Mouse (Mus musculus) adrenal gland, postnatal 10 days (tissue): ENCODE measurements around the gene Csad. TPM values are rescaled to one million over a fixed set of nuclear protein-coding genes. Genes with fewer than 3 reads are reported as not detected.
"Not testable (repeated sequence)": the region's sequence is repeated elsewhere in the genome, so short reads cannot be mapped to it uniquely, and the experiment has no call there.

ENCODE experiments used
- DNase-seq: peaks from one replicate; pipeline ENCODE4 v3.0.0; 2021; ENCODE audit warnings: mixed read lengths
- total RNA-seq, 2 experiments: library from RNA; stranded (reverse); gene quantifications; 2 replicates each; pipeline ENCODE4 v1.2.3; 2021

Csad gene
- total RNA-seq, 2 experiments from 2014 or later = 155 to 156 TPM

GRCm38 (mm10) chr15:102235371-102236027 lies 31.0 kb upstream of the Csad start:
- no peak for DNase-seq

- no peak for DNase-seq
These were observed 29.4 kb upstream of the Csad start for GRCm38 (mm10) chr15:102233896-102234295.

- no peak for DNase-seq
These were observed 28.2 kb upstream of the Csad start for GRCm38 (mm10) chr15:102232764-102233163.

GRCm38 (mm10) chr15:102231748-102232147 lies 27.2 kb upstream of the Csad start, which contains the start of gene Itgb7:
Gene Itgb7, minus strand, starts transcription at chr15:102231944.
- DNase-seq = no peak

- DNase-seq = no peak
These were observed 26.1 kb upstream of the Csad start for GRCm38 (mm10) chr15:102230408-102231321.

- DNase-seq = not testable (repeated sequence)
These were observed 21.1 kb upstream of the Csad start for GRCm38 (mm10) chr15:102225619-102226018.

- DNase-seq = no peak
These were observed 20.6 kb upstream of the Csad start for GRCm38 (mm10) chr15:102224992-102225617.

GRCm38 (mm10) chr15:102224186-102224991 lies 19.9 kb upstream of the Csad start:
- DNase-seq = peak; percentile 89

GRCm38 (mm10) chr15:102222386-102222785 lies 17.9 kb upstream of the Csad start:
- DNase-seq = no peak

- DNase-seq = no peak
These were observed 12.8 kb upstream of the Csad start for GRCm38 (mm10) chr15:102217325-102217724.

GRCm38 (mm10) chr15:102216459-102217228 lies 12.1 kb upstream of the Csad start:
- DNase-seq = no peak

- no peak for DNase-seq
These were observed 11.1 kb upstream of the Csad start for GRCm38 (mm10) chr15:102215624-102216023.

- DNase-seq = no peak
These were observed 9.6 kb upstream of the Csad start for GRCm38 (mm10) chr15:102214132-102214531.

GRCm38 (mm10) chr15:102211895-102212294 lies 7.4 kb upstream of the Csad start:
- DNase-seq = no peak

GRCm38 (mm10) chr15:102210816-102211215 lies 6.3 kb upstream of the Csad start:
- no peak for DNase-seq

- no peak for DNase-seq
These were observed 4.6 kb upstream of the Csad start for GRCm38 (mm10) chr15:102209114-102209513.

- DNase-seq = no peak
These were observed 3.6 kb upstream of the Csad start for GRCm38 (mm10) chr15:102208092-102208561.

GRCm38 (mm10) chr15:102207351-102207750 lies 2.8 kb upstream of the Csad start:
- no peak for DNase-seq

GRCm38 (mm10) chr15:102205779-102206178 lies 1.3 kb upstream of the Csad start:
- DNase-seq = peak; percentile 45

- peak; percentile 84 for DNase-seq
These were observed 616 bp downstream of the Csad start for GRCm38 (mm10) chr15:102203835-102204381.
